Mouse (Mus musculus): ENCODE data around the gene Ak4.
"Not testable (repeated sequence)": the region's sequence is repeated elsewhere in the genome, so short reads cannot be mapped to it uniquely, and the experiment has no call there.

Ak4 gene

GRCm38 (mm10) chr4:101419151-101419910 lies at the start of gene Ak4:
TSS of gene Ak4 (plus strand) at chr4:101419277.
- peak; percentile 46 for DNase-seq

- DNase-seq: no peak
These were observed 49.3 kb upstream of the Ak4 start for GRCm38 (mm10) chr4:101369738-101370275.

GRCm38 (mm10) chr4:101372283-101372682 lies 46.8 kb upstream of the Ak4 start:
- DNase-seq: no peak

- DNase-seq: no peak
These were observed 46.3 kb upstream of the Ak4 start for GRCm38 (mm10) chr4:101372751-101373150.

GRCm38 (mm10) chr4:101374104-101374503 lies 45.0 kb upstream of the Ak4 start:
- DNase-seq: no peak

GRCm38 (mm10) chr4:101376835-101377234 lies 42.2 kb upstream of the Ak4 start:
- no peak for DNase-seq

GRCm38 (mm10) chr4:101378241-101378640 lies 40.8 kb upstream of the Ak4 start:
- no peak for DNase-seq

- no peak for DNase-seq
These were observed 40.3 kb upstream of the Ak4 start for GRCm38 (mm10) chr4:101378778-101379177.

- DNase-seq: peak; percentile 50
These were observed 34.1 kb upstream of the Ak4 start for GRCm38 (mm10) chr4:101385002-101385401.

- no peak for DNase-seq
These were observed 30.8 kb upstream of the Ak4 start for GRCm38 (mm10) chr4:101388246-101388645.

GRCm38 (mm10) chr4:101388656-101389055 lies 30.4 kb upstream of the Ak4 start:
- DNase-seq: not testable (repeated sequence)

- DNase-seq: peak; percentile 62
These were observed 26.8 kb upstream of the Ak4 start for GRCm38 (mm10) chr4:101392229-101392628.

GRCm38 (mm10) chr4:101393292-101393711 lies 25.8 kb upstream of the Ak4 start:
- DNase-seq: no peak

- DNase-seq: no peak
These were observed 24.0 kb upstream of the Ak4 start for GRCm38 (mm10) chr4:101395021-101395533.

- DNase-seq: no peak
These were observed 19.0 kb upstream of the Ak4 start for GRCm38 (mm10) chr4:101400025-101400594.

- DNase-seq: no peak
These were observed 17.1 kb upstream of the Ak4 start for GRCm38 (mm10) chr4:101401945-101402344.

- no peak for DNase-seq
These were observed 14.2 kb upstream of the Ak4 start for GRCm38 (mm10) chr4:101404863-101405262.

GRCm38 (mm10) chr4:101406411-101407196 lies 12.5 kb upstream of the Ak4 start:
- no peak for DNase-seq

- DNase-seq: no peak
These were observed 2.1 kb upstream of the Ak4 start for GRCm38 (mm10) chr4:101416966-101417365.

GRCm38 (mm10) chr4:101419911-101420880 lies 1.1 kb downstream of the Ak4 start:
- no peak for DNase-seq

- no peak for DNase-seq
These were observed 3.9 kb downstream of the Ak4 start for GRCm38 (mm10) chr4:101422996-101423395.

GRCm38 (mm10) chr4:101423571-101423970 lies 4.5 kb downstream of the Ak4 start:
- DNase-seq: no peak

Measured in lung, postnatal 36 days (tissue).